Mouse (Mus musculus) pancreas, adult 10 weeks (tissue): ENCODE data around the gene Arsj. TPM values are rescaled to one million over a fixed set of nuclear protein-coding genes. Genes with fewer than 3 reads are reported as not detected.

Experiments used
- polyA plus RNA-seq: library from polyadenylated mRNA; stranded (reverse); fragments of 350-450 nt; fragmentation: Illumina TruSeq; extraction: RNeasy Lipid Tissue Mini Kit (QIAGEN cat#74804); gene quantifications from one replicate; pipeline ENCODE4 v1.2.3, GENCODE M21; 2015; ENCODE audit warnings: low read depth, low replicate concordance; ENCODE audit not compliant: insufficient read depth

Arsj gene
- polyA plus RNA-seq = 0.33 TPM

DNA sequence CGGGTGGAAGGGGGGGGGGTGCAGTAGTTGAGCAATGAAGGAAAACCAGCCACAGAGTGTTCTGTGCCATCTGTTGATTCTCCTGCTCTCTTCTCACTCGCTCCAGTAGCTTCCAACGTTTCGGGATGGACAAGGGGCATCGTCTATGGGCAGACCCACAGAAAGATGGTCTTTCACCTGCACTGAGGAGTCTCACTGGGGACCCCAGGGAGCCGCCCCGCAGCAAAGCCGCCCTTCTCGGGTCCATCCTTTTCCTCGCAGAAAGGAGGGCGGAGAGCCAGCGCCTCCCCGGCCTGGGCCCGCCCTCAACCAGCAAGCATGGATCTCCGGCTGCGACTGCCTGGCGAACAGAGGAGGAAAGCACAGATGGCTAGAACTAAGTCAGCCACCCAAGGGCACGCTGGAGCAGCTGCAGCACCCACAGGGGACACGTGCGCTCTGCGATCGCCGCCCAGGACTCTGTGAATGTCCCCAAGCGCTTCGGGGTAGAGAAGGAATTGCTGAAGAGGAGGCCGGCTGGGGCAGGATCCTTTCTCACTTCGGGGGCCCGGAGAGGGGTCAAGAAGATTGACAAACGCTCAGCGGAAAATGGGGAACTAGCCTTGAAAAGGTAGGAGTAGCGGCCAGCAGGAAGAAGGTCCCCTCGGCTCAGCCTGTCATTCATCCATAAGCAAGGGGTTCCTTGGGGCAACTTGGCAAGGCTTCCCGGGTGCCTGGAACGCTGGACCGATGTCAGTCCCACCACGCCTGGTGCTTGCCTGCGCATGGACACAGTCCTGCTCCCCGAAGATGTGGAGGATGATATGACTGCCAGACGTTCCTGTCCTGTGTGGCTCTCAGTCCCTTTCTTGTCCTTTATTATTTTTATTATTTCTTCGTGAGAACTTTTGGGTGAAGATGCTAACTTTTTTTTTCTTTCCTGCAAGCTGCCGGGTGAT, at the start of gene Arsj:
Gene Arsj (plus strand): TSS at position 117 of the 938 bp plus-strand sequence.

Other genes starting within 250 kb of the Arsj start
- gene Camk2d, start 232.6 kb downstream of the Arsj start, polyA plus RNA-seq = 5.9 TPM